Mouse (Mus musculus) retina, embryonic 14.5 days (tissue): Measurements from ENCODE around the gene Ror1.

Experiments used
- DNase-seq: peaks from one replicate; pipeline ENCODE4 v3.0.0-alpha.2; 2015; ENCODE audit warnings: low spot score

Gene Ror1

GRCm38 (mm10) chr4:100311775-100312537, 216.4 kb downstream of the Ror1 start:
- DNase-seq = no peak

- DNase-seq = no peak
These were observed 219.5 kb downstream of the Ror1 start for GRCm38 (mm10) chr4:100315066-100315465.

GRCm38 (mm10) chr4:100321758-100322157, 226.2 kb downstream of the Ror1 start:
- DNase-seq = no peak

- peak; percentile 32 for DNase-seq
These were observed 229.3 kb downstream of the Ror1 start for GRCm38 (mm10) chr4:100324719-100325515.

GRCm38 (mm10) chr4:100328361-100328970, 232.9 kb downstream of the Ror1 start:
- DNase-seq = no peak

- no peak for DNase-seq
These were observed 239.6 kb downstream of the Ror1 start for GRCm38 (mm10) chr4:100335168-100335567.

GRCm38 (mm10) chr4:100347791-100348190, 252.2 kb downstream of the Ror1 start:
- DNase-seq = no peak

GRCm38 (mm10) chr4:100350106-100350795, 254.7 kb downstream of the Ror1 start:
- no peak for DNase-seq

- no peak for DNase-seq
These were observed 256.3 kb downstream of the Ror1 start for GRCm38 (mm10) chr4:100351797-100352290.

- DNase-seq = no peak
These were observed 260.0 kb downstream of the Ror1 start for GRCm38 (mm10) chr4:100355566-100355965.

GRCm38 (mm10) chr4:100357881-100358589, 262.4 kb downstream of the Ror1 start:
- no peak for DNase-seq

GRCm38 (mm10) chr4:100363666-100364065, 268.1 kb downstream of the Ror1 start:
- no peak for DNase-seq

- no peak for DNase-seq
These were observed 273.1 kb downstream of the Ror1 start for GRCm38 (mm10) chr4:100368691-100369090.

GRCm38 (mm10) chr4:100369541-100370174, 274.1 kb downstream of the Ror1 start:
- no peak for DNase-seq

- DNase-seq = no peak
These were observed 277.2 kb downstream of the Ror1 start for GRCm38 (mm10) chr4:100372806-100373205.

- no peak for DNase-seq
These were observed 278.2 kb downstream of the Ror1 start for GRCm38 (mm10) chr4:100373780-100374179.

GRCm38 (mm10) chr4:100375286-100375685, 279.7 kb downstream of the Ror1 start:
- DNase-seq = no peak

- DNase-seq = no peak
These were observed 280.6 kb downstream of the Ror1 start for GRCm38 (mm10) chr4:100376163-100376562.

GRCm38 (mm10) chr4:100377231-100377630, 281.6 kb downstream of the Ror1 start:
- no peak for DNase-seq

- peak; percentile 56 for DNase-seq
These were observed 282.4 kb downstream of the Ror1 start for GRCm38 (mm10) chr4:100377996-100378395.

- no peak for DNase-seq
These were observed 286.2 kb downstream of the Ror1 start for GRCm38 (mm10) chr4:100381760-100382159.
